Mouse (Mus musculus): Measurements from ENCODE around the gene Rfc4. TPM values are rescaled to one million over a fixed set of nuclear protein-coding genes. Genes with fewer than 3 reads are reported as not detected.

Gene Rfc4
- total and polyA plus RNA-seq, 2 experiments from 2014 or later: 8.6 to 20.4 TPM

- Histone ChIP-seq H3K9me3 (ENCODE audit: low read length) (no peaks in the 10 kb centered on the region), H3K4me2 (ENCODE audit: low read depth, low read length, poor library complexity, severe bottlenecking) (no peak overlapping the region), H3K27me3 (ENCODE audit: insufficient read depth, low read length) (no peaks in the 10 kb centered on the region), H3K4me3 (ENCODE audit: low read depth, low read length) (no peak overlapping the region), H3K27ac (ENCODE audit: low read depth, low read length) (no peak overlapping the region), H3K9ac (replicated peaks; ENCODE audit: low read length, poor library complexity, severe bottlenecking) (no peak overlapping the region), H3K4me1 (ENCODE audit: insufficient read depth, low read length) (peaks cover 4% of the 10 kb centered on the region; the same call in 1 of the 2 replicates), H3K36me3 (ENCODE audit: insufficient read depth, low read length) (no peaks in the 10 kb centered on the region)
- ATAC-seq (ENCODE audit: low FRiP score) (no peak), DNase-seq (ENCODE audit: low spot score) (no peak)
- TF ChIP-seq CTCF (IDR thresholded peaks at IDR 0.05): no peak
- WGBS: 93% methylated on average over 1 of the region's 1 CpGs
These were observed 4.8 kb upstream of the Rfc4 start for GRCm38 (mm10) chr16:23132336-23132735.

GRCm38 (mm10) chr16:23130303-23130702 is 2.8 kb upstream of the Rfc4 start:
- no peak for ATAC-seq (ENCODE audit: low FRiP score)
- Histone ChIP-seq H3K4me3 (ENCODE audit: low read depth, low read length) (no peak overlapping the region), H3K9me3 (ENCODE audit: low read length) (no peaks in the 10 kb centered on the region), H3K9ac (replicated peaks; ENCODE audit: low read length, poor library complexity, severe bottlenecking) (no peak overlapping the region; the same call in 1 of the 2 replicates), H3K27me3 (ENCODE audit: insufficient read depth, low read length) (no peaks in the 10 kb centered on the region), H3K27ac (ENCODE audit: low read depth, low read length) (no peak overlapping the region), H3K4me1 (ENCODE audit: insufficient read depth, low read length) (peaks cover 8% of the 10 kb centered on the region; the same call in 1 of the 2 replicates), H3K36me3 (ENCODE audit: insufficient read depth, low read length) (no peaks in the 10 kb centered on the region), H3K4me2 (ENCODE audit: low read depth, low read length, poor library complexity, severe bottlenecking) (no peak overlapping the region)
- 91% methylated on average over 3 of the region's 3 CpGs for WGBS
- DNase-seq (ENCODE audit: low spot score): no peak
- no peak for TF ChIP-seq CTCF (IDR thresholded peaks at IDR 0.05)

GRCm38 (mm10) chr16:23127311-23127672 is 245 bp downstream of the Rfc4 start:
- DNase-seq (ENCODE audit: low spot score) (no peak), ATAC-seq (ENCODE audit: low FRiP score) (no peak)
- no peaks in the 10 kb centered on the region for H3K36me3 ChIP-seq (ENCODE audit: insufficient read depth, low read length)
- H3K9ac ChIP-seq (replicated peaks; ENCODE audit: low read length, poor library complexity, severe bottlenecking): peak overlapping the region; percentile 90
- no peak for TF ChIP-seq CTCF (IDR thresholded peaks at IDR 0.05)
- H3K4me2 ChIP-seq (ENCODE audit: low read depth, low read length, poor library complexity, severe bottlenecking): peak overlapping the region; percentile 89
- peaks cover 8% of the 10 kb centered on the region; the same call in 1 of the 2 replicates for H3K4me1 ChIP-seq (ENCODE audit: insufficient read depth, low read length)
- H3K27me3 ChIP-seq (ENCODE audit: insufficient read depth, low read length): no peaks in the 10 kb centered on the region
- H3K27ac ChIP-seq (ENCODE audit: low read depth, low read length): peak overlapping the region; percentile 99
- peak overlapping the region; percentile 69 for H3K4me3 ChIP-seq (ENCODE audit: low read depth, low read length)
- WGBS: 1% methylated on average over 4 of the region's 4 CpGs
- H3K9me3 ChIP-seq (ENCODE audit: low read length): no peaks in the 10 kb centered on the region

- Histone ChIP-seq H3K4me3 (ENCODE audit: low read depth, low read length) (no peak overlapping the region), H3K4me1 (ENCODE audit: insufficient read depth, low read length) (peaks cover 8% of the 10 kb centered on the region; the same call in 1 of the 2 replicates), H3K36me3 (ENCODE audit: insufficient read depth, low read length) (no peaks in the 10 kb centered on the region), H3K4me2 (ENCODE audit: low read depth, low read length, poor library complexity, severe bottlenecking) (no peak overlapping the region), H3K27ac (ENCODE audit: low read depth, low read length) (no peak overlapping the region), H3K27me3 (ENCODE audit: insufficient read depth, low read length) (no peaks in the 10 kb centered on the region), H3K9me3 (ENCODE audit: low read length) (no peaks in the 10 kb centered on the region), H3K9ac (replicated peaks; ENCODE audit: low read length, poor library complexity, severe bottlenecking) (no peak overlapping the region)
- DNase-seq (ENCODE audit: low spot score): no peak
- no peak for ATAC-seq (ENCODE audit: low FRiP score)
- no peak for TF ChIP-seq CTCF (IDR thresholded peaks at IDR 0.05)
- WGBS: 91% methylated on average over 4 of the region's 4 CpGs
These were observed 3.1 kb downstream of the Rfc4 start for GRCm38 (mm10) chr16:23124398-23124797.

- peak; percentile 16; the same call in 1 of the 2 replicates for TF ChIP-seq CTCF (IDR thresholded peaks at IDR 0.05)
- no peak overlapping the region for H3K4me3 ChIP-seq (ENCODE audit: low read depth, low read length)
- H3K9me3 ChIP-seq (ENCODE audit: low read length): no peaks in the 10 kb centered on the region
- H3K4me2 ChIP-seq (ENCODE audit: low read depth, low read length, poor library complexity, severe bottlenecking): no peak overlapping the region
- H3K4me1 ChIP-seq (ENCODE audit: insufficient read depth, low read length): 0 out of 2 replicates have a peak, but pooled peaks cover 4% of the 10 kb centered on the region
- H3K27me3 ChIP-seq (ENCODE audit: insufficient read depth, low read length): no peaks in the 10 kb centered on the region
- H3K36me3 ChIP-seq (ENCODE audit: insufficient read depth, low read length): no peaks in the 10 kb centered on the region
- 96% methylated on average over 4 of the region's 4 CpGs for WGBS
- H3K27ac ChIP-seq (ENCODE audit: low read depth, low read length): no peak overlapping the region
- ATAC-seq (ENCODE audit: low FRiP score): no peak
- no peak for DNase-seq (ENCODE audit: low spot score)
- H3K9ac ChIP-seq (replicated peaks; ENCODE audit: low read length, poor library complexity, severe bottlenecking): no peak overlapping the region
These were observed 4.4 kb downstream of the Rfc4 start for GRCm38 (mm10) chr16:23123104-23123503.

GRCm38 (mm10) chr16:23122446-23122845 is 5.1 kb downstream of the Rfc4 start:
- H3K4me2 ChIP-seq (ENCODE audit: low read depth, low read length, poor library complexity, severe bottlenecking): no peak overlapping the region
- no peak for ATAC-seq (ENCODE audit: low FRiP score)
- H3K36me3 ChIP-seq (ENCODE audit: insufficient read depth, low read length): 0 out of 2 replicates have a peak, but pooled peaks cover under 1% of the 10 kb centered on the region
- WGBS: 92% methylated on average over 3 of the region's 3 CpGs
- 0 out of 2 replicates have a peak, but pooled peaks cover 4% of the 10 kb centered on the region for H3K4me1 ChIP-seq (ENCODE audit: insufficient read depth, low read length)
- no peak overlapping the region for H3K4me3 ChIP-seq (ENCODE audit: low read depth, low read length)
- H3K27me3 ChIP-seq (ENCODE audit: insufficient read depth, low read length): no peaks in the 10 kb centered on the region
- no peak overlapping the region for H3K9ac ChIP-seq (replicated peaks; ENCODE audit: low read length, poor library complexity, severe bottlenecking)
- TF ChIP-seq CTCF (IDR thresholded peaks at IDR 0.05): no peak
- H3K9me3 ChIP-seq (ENCODE audit: low read length): no peaks in the 10 kb centered on the region
- no peak for DNase-seq (ENCODE audit: low spot score)
- no peak overlapping the region for H3K27ac ChIP-seq (ENCODE audit: low read depth, low read length)

All from midbrain, postnatal 0 days (tissue).